Mouse (Mus musculus): ENCODE measurements around the gene Foxn3. TPM values are rescaled to one million over a fixed set of nuclear protein-coding genes. Genes with fewer than 3 reads are reported as not detected.
"Not testable (repeated sequence)": the region's sequence is repeated elsewhere in the genome, so short reads cannot be mapped to it uniquely, and the experiment has no call there.

Gene Foxn3
- polyA plus RNA-seq, 1 experiment from 2014 or later = 41.9 TPM

DNA sequence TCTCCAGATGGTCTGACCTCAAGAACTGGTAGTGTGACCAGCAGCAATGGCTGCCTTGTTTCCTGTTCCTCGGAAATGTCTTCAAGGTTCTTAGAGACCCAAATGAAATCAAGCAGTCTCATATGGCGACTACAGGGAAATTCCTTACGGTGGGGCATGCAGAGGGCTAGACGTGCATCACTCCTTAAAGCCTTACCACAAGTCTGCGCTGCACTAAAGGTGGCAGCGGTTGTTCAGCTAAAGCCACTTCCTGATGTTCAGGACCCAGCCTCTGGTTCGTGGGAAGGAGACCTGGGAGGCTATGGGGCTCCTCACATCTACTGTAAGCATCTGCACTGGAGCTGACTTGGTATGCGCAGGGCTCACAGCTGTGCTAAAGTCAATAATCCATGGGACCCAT, 357.6 kb downstream of the Foxn3 start:
- no peak for ATAC-seq
- Histone ChIP-seq H3K36me3 (ENCODE audit: control insufficient read depth, insufficient read depth) (peaks cover 7% of the 10 kb centered on the region; the same call in 1 of the 2 replicates), H3K27ac (ENCODE audit: low read depth, low read length) (no peak overlapping the region), H3K4me1 (replicated peaks; ENCODE audit: control insufficient read depth, insufficient read depth, low read length) (no peaks in the 10 kb centered on the region; the same call in 1 of the 2 replicates), H3K4me3 (ENCODE audit: low read depth, low read length) (no peak overlapping the region), H3K4me2 (replicated peaks; ENCODE audit: low read depth) (no peak overlapping the region), H3K9me3 (ENCODE audit: control insufficient read depth) (no peaks in the 10 kb centered on the region), H3K27me3 (replicated peaks; ENCODE audit: control insufficient read depth, insufficient read depth, low read length) (no peaks in the 10 kb centered on the region), H3K9ac (ENCODE audit: low read depth, low read length) (no peak overlapping the region)
- 93% methylated on average over 8 of the region's 8 CpGs for WGBS
- TF ChIP-seq CTCF (IDR thresholded peaks at IDR 0.05; ENCODE audit: low read depth) = no peak

DNA sequence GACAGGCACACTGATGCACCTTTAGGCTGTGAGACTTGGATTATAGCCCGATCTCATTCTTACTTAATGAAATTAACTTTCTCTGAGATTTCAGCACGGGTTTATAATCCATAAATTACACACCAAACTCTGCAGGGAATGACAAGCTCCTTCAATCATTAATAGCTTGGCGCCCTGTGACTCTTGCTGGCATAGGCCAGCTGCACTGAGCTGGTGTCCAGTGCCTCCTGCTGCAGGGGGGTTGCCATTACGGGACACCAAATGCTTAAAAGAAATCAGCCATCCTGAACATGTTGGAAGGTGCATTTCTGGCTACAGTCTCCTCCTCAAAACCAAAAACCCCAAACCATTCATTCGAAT, 364.3 kb downstream of the Foxn3 start:
- no peaks in the 10 kb centered on the region for H3K9me3 ChIP-seq (ENCODE audit: control insufficient read depth)
- TF ChIP-seq CTCF (IDR thresholded peaks at IDR 0.05; ENCODE audit: low read depth) = peak; percentile 50
- WGBS = 70% methylated on average over 5 of the region's 5 CpGs
- ATAC-seq = no peak
- H3K36me3 ChIP-seq (ENCODE audit: control insufficient read depth, insufficient read depth) = peaks cover 17% of the 10 kb centered on the region; the same call in 1 of the 2 replicates
- H3K9ac ChIP-seq (ENCODE audit: low read depth, low read length) = no peak overlapping the region
- H3K27me3 ChIP-seq (replicated peaks; ENCODE audit: control insufficient read depth, insufficient read depth, low read length) = no peaks in the 10 kb centered on the region
- no peaks in the 10 kb centered on the region; the same call in 1 of the 2 replicates for H3K4me1 ChIP-seq (replicated peaks; ENCODE audit: control insufficient read depth, insufficient read depth, low read length)
- no peak overlapping the region for H3K4me3 ChIP-seq (ENCODE audit: low read depth, low read length)
- no peak overlapping the region for H3K27ac ChIP-seq (ENCODE audit: low read depth, low read length)
- H3K4me2 ChIP-seq (replicated peaks; ENCODE audit: low read depth) = no peak overlapping the region

DNA sequence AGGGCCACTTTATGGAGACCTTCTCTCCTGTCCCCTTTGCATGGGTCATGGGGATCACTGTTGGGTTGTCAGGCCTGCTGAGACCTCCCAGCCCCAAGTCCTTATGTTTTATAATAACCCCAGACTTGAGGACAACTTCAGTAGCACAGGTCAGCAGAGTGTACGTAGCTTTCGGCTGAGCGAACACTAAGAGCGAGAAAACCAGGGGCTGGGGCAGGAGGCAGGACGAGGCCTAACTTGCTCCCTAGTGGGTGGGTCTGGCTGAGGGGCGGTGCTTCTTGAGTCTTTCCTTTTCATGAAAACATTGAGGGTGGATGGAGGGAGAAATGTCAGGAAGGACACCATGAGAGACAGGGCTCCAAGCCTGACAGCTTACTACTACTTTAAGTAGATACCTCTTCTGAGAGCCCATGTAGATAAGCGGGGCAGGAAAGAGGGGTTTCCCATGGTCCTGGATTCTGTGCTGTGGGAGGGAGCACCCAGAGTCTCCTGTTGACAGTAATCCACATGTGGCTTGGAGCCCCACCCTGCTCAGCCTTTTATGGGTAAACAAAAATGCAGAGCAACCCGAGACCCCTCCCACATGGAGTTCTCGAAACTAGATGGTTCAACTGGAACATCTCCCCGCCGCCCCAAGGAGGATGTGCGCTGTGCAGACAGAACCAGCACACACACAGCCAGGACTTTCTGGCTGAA, 364.8 kb downstream of the Foxn3 start:
- no peak for ATAC-seq
- no peaks in the 10 kb centered on the region for H3K27me3 ChIP-seq (replicated peaks; ENCODE audit: control insufficient read depth, insufficient read depth, low read length)
- no peak overlapping the region for H3K4me2 ChIP-seq (replicated peaks; ENCODE audit: low read depth)

DNA sequence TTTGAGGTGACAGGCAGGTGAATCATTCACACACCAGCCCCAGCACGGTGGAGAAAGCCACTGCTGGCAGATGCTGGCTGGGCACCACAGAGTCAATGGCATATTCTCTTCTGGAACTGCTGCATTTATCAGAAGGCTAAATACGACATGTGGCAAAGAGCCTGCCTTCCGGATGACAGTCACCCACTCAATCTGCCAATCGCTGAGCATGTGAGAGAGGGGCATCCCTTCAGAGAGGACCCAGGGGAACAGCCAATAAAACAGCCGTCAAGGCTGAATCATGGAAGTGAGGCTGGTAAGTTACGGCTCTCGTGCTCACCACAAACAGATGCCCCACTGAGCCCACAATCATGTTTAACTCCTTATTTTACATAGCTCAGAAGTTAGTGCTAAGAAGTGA, 366.4 kb downstream of the Foxn3 start:
- no peak for ATAC-seq
- 85% methylated on average over 7 of the region's 7 CpGs for whole genome bisulfite sequencing
- TF ChIP-seq CTCF (IDR thresholded peaks at IDR 0.05; ENCODE audit: low read depth) = no peak

More for the DNA sequence above, 364.8 kb downstream of the Foxn3 start:
- Histone ChIP-seq H3K9me3 (ENCODE audit: control insufficient read depth) (no peaks in the 10 kb centered on the region), H3K27ac (ENCODE audit: low read depth, low read length) (no peak overlapping the region), H3K4me1 (replicated peaks; ENCODE audit: control insufficient read depth, insufficient read depth, low read length) (no peaks in the 10 kb centered on the region; the same call in 1 of the 2 replicates), H3K9ac (ENCODE audit: low read depth, low read length) (no peak overlapping the region), H3K36me3 (ENCODE audit: control insufficient read depth, insufficient read depth) (peaks cover 17% of the 10 kb centered on the region; the same call in 1 of the 2 replicates), H3K4me3 (ENCODE audit: low read depth, low read length) (no peak overlapping the region)
- WGBS = 79% methylated on average over 12 of the region's 12 CpGs
- TF ChIP-seq CTCF (IDR thresholded peaks at IDR 0.05; ENCODE audit: low read depth) = no peak

DNA sequence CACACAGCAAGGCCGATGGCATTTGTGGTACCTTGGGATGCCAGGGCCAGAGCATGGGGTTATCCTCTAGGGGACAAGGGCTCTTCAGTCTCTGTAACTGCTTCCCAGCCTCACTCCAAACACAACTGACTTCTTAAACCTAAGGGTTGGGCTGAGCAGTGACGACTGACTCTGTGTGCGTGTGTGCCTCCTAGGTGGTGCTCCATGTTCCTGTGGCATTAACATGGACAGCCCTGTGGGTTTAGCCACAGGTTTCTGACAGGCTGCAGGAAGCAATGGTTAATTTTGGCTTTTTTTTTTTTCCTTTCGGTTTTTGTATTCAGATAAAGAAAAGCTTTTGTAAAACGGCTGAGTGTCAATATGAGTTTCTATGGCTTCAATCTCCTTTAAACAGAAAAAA, 367.7 kb downstream of the Foxn3 start:
- no peaks in the 10 kb centered on the region for H3K9me3 ChIP-seq (ENCODE audit: control insufficient read depth)
- no peaks in the 10 kb centered on the region; the same call in 1 of the 2 replicates for H3K4me1 ChIP-seq (replicated peaks; ENCODE audit: control insufficient read depth, insufficient read depth, low read length)
- peaks cover 17% of the 10 kb centered on the region; the same call in 1 of the 2 replicates for H3K36me3 ChIP-seq (ENCODE audit: control insufficient read depth, insufficient read depth)
- no peak overlapping the region for H3K4me3 ChIP-seq (ENCODE audit: low read depth, low read length)
- ATAC-seq = no peak
- H3K4me2 ChIP-seq (replicated peaks; ENCODE audit: low read depth) = no peak overlapping the region
- H3K27ac ChIP-seq (ENCODE audit: low read depth, low read length) = no peak overlapping the region
- H3K9ac ChIP-seq (ENCODE audit: low read depth, low read length) = no peak overlapping the region
- TF ChIP-seq CTCF (IDR thresholded peaks at IDR 0.05; ENCODE audit: low read depth) = no peak
- H3K27me3 ChIP-seq (replicated peaks; ENCODE audit: control insufficient read depth, insufficient read depth, low read length) = no peaks in the 10 kb centered on the region
- WGBS = 85% methylated on average over 5 of the region's 5 CpGs

More for the DNA sequence above, 366.4 kb downstream of the Foxn3 start:
- no peak overlapping the region for H3K4me3 ChIP-seq (ENCODE audit: low read depth, low read length)
- no peaks in the 10 kb centered on the region for H3K27me3 ChIP-seq (replicated peaks; ENCODE audit: control insufficient read depth, insufficient read depth, low read length)
- H3K4me1 ChIP-seq (replicated peaks; ENCODE audit: control insufficient read depth, insufficient read depth, low read length) = no peaks in the 10 kb centered on the region; the same call in 1 of the 2 replicates
- H3K4me2 ChIP-seq (replicated peaks; ENCODE audit: low read depth) = no peak overlapping the region
- H3K9ac ChIP-seq (ENCODE audit: low read depth, low read length) = no peak overlapping the region
- H3K27ac ChIP-seq (ENCODE audit: low read depth, low read length) = no peak overlapping the region
- no peaks in the 10 kb centered on the region for H3K9me3 ChIP-seq (ENCODE audit: control insufficient read depth)
- H3K36me3 ChIP-seq (ENCODE audit: control insufficient read depth, insufficient read depth) = peaks cover 17% of the 10 kb centered on the region; the same call in 1 of the 2 replicates

DNA sequence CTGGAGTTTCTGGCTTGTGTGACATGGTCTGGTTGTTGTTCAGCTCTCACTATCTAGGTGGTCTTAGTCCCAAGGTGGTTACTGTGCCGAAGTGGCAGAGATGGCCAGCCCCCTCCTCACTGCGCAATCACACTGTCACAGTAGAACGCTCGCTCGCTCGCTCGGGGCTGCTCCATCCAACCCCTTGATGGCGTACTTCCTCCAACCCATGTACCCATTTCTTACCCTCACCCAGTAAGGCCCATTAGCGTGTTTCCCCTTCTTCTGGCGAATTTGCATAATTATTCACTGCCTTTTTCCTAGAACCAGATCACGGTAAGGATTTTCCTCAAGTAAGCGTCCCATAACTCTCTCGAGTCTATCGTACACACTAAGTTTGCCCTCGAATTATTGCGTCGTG, 369.3 kb downstream of the Foxn3 start:
- peaks cover 17% of the 10 kb centered on the region; the same call in 1 of the 2 replicates for H3K36me3 ChIP-seq (ENCODE audit: control insufficient read depth, insufficient read depth)
- H3K4me1 ChIP-seq (replicated peaks; ENCODE audit: control insufficient read depth, insufficient read depth, low read length); H3K27ac ChIP-seq (ENCODE audit: low read depth, low read length); H3K4me2 ChIP-seq (replicated peaks; ENCODE audit: low read depth); H3K9me3 ChIP-seq (ENCODE audit: control insufficient read depth); H3K9ac ChIP-seq (ENCODE audit: low read depth, low read length); H3K4me3 ChIP-seq (ENCODE audit: low read depth, low read length); ATAC-seq; H3K27me3 ChIP-seq (replicated peaks; ENCODE audit: control insufficient read depth, insufficient read depth, low read length): not testable (repeated sequence)
- WGBS = 92% methylated on average over 17 of the region's 17 CpGs

Measured in intestine, postnatal 0 days (tissue).